Mouse (Mus musculus) cerebellum, adult 9-10 months (tissue): ENCODE measurements around the gene Mup4.
"Not testable (repeated sequence)": the region's sequence is repeated elsewhere in the genome, so short reads cannot be mapped to it uniquely, and the experiment has no call there.

Experiments
- DNase-seq: peaks from one replicate; pipeline ENCODE4 v3.0.0; 2022

Mup4 gene

DNA sequence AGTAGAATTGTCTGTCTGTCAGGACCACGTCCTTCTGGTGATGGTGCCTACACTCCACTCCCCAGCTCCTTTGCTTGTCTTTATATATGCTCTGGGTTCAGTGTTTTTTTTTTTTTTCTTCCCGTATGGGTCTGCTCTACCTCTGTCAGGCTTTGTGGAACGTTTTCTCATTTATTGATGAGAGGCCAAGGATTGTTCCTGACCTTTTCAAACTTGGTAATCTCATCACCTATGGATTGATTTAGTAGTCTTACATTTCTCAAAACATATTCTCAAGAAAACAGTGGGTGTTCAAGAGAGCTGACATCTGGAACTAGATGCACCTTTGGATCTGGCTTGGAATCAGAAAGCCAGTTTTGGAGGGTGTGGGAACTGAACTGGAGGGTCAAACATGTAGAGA is at the start of gene Mup4:
Gene Mup4, minus strand, starts transcription at position 101 of the 400 bp plus-strand sequence.
- DNase-seq: no peak

DNA sequence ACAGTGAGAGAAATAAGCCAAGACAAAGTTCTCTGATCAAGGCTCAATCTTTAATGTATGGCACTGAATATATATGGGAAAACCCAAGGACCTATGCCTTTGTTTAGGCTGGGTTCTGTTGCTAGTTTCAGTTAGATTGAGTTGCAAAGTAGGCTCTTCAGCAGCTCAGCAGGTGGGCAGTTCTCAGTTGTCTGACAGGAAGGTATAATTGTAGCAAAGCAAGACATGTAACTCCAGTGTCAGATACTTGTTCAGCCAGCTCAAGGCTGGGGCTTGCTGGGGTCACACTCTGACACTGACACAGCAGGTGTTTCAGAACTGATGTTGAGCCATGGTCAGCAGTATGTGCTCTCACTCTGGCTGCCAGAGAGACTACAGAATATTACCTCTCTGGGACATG is 37.4 kb upstream of the Mup4 start:
- not testable (repeated sequence) for DNase-seq

DNA sequence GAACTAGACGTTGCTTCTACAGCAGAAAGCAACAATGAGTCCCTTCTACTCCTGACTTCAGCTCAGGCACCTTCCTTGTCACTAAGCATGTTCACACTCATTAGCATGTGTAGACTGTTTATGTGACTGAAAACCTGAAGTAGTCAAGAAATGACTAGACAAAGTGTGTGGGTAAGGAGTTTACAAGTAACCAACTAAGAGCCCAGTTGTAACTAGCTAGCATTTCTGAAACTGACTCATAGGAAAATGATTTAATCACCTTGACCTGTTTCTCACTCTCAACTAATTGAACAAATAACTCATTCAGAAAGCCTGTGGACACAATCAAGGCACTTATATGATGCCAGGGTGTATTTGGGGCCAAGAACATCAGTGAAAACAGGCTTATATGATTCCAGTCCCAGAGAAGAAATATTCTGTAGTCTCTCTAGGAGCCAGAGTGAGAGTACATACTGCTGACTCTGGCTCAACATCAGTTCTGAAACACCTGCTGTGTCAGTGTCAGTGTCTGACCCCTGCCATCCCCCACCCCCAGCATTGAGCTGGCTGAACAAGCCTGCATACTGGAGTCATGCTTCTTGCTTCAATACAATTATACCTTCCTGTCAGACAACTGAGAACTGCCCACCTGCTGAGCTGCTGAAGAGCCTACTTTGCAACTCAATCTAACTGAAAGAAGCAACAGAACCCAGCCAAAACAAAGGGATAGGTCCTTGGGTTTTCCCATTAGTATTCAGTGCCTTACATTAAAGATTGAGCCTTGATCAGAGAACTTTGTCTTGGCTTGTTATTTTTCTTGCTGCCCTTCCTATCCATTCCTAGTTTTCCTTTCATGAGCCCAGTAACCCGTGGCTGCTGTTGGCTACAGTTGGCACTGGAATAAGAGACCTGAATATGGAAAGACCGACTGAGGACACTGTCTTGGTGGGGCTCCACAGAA is 3.2 kb upstream of the Mup4 start, which contains the start of gene Mup6:
Gene Mup6, plus strand, starts transcription at position 890 of the 940 bp plus-strand sequence.
- DNase-seq: no peak

DNA sequence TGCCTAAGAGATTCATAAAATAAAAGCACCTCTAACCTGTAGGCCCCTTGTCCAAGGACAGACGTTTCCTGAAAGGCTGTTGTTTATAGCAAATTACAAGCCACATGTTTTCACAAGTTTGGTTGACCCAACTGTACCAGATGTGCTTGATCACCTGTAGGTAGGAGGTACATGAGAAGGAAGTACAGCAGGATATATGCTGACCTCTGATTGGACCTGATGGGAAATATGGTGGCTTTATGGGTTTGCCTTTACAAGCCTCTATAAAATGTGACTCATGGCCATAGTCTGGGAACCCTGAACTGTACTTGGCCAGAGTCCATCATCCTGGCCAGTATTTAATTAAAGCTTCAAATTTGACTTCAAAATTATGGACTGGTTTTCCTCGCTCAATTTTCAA is 23.0 kb downstream of the Mup4 start:
- no peak for DNase-seq

- DNase-seq: peak; percentile 57
Measured at GRCm38 (mm10) chr4:59932505-59933281, 27.8 kb downstream of the Mup4 start.

DNA sequence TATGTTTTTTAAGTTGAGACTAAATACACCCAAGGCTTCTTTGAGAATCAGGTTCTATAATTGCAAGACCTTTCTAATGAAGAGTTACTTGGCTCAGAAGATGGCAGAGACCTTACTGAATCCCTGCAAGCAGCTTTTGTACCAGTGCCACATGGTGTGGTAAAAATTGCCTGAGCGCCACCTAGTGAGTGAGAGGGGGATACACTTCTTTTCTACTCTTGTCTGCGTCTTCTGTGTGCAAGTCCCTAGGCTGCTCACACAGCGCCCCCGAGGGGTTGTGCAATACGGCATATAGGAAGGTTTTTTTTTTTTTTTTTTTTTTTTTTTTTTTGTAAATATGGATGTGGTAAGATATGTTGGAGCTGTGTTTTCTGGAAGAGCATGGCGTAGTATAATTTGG is 32.2 kb downstream of the Mup4 start:
- DNase-seq: peak; percentile 79

- no peak for DNase-seq
Measured at GRCm38 (mm10) chr4:59927666-59928065, 32.8 kb downstream of the Mup4 start.

DNA sequence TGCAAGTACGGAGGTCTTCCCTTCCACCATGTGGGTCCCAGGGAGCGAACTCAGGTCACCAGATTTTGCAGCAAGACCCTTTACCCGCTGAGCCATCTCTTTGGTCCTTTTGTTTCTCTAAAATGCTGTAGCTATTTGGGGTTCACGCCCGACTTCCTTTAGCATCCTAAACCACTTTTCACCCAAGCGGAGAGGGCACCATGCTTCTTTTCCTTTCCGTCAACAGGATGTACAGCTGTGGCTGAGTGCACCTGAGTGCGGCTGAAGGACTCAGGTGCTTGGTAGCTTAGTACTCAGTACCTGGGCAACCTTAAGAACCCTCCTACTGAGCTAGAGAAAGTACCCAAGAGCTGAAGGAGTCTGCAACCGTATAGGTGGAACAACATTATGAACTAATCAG is 35.4 kb downstream of the Mup4 start:
- no peak for DNase-seq

- no peak for DNase-seq
Measured at GRCm38 (mm10) chr4:59917966-59918365, 42.5 kb downstream of the Mup4 start.

DNA sequence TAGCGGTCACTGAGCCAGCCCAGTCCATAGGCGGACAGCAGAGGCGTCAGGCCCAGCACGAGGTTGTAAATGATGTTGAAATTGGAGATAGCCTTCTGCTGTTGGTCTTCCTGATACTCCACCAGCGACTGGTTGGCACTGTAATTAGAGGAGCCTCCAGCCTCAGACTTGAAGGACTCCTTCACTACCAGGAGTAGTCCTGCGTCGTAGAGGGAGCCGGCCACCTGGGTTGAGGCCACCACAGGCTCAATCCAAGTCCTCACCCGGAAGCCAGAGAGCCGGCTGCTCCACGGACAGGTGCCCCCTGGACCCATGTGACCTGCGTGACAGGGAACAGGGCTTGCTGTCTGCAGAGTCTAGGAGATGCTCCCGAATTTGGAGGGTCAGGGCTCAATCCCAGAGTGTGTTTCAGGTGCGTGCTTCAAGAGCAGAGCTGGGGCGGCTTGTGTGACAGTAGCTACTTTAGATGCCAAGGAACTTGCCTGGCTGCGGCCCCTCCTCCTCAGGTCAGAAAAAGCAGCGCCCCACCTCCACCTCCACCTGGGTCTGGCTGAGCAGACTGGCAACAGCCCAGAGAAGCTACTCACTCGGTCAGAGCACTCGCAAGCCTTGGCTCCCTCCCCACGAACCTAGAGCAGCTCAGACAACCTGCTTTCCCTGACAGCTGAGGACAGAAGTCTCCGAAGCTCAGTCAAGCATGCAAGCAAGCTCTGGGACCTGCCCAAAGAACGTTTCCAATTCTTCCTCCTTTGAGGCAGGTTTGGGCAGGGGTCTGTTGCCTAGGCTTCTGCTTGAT is 45.7 kb downstream of the Mup4 start, which contains the start of gene Slc46a2:
Gene Slc46a2, minus strand, starts transcription at position 449 of the 796 bp plus-strand sequence.
- DNase-seq: peak; percentile 53

DNA sequence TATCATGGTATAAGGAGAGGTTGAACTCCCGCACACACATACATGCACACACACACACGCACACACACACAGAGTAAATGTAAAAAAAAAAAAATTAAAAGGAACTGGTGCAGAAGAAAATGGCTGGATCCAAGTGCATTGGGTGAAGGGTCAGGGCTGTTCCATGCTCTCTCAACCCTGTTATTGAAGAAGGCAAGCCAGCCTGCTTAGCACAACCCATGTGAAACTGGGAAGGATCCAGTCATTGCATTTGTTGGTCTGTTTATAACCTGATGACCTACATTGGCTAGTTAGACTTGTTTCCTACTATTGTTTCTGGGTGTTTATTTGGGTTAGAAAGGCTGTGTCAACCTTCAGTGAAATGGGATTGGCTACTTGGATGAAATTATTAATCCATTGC is 51.7 kb downstream of the Mup4 start:
- no peak for DNase-seq

- DNase-seq: no peak
Measured at GRCm38 (mm10) chr4:59907657-59908230, 52.8 kb downstream of the Mup4 start.

GRCm38 (mm10) chr4:59907092-59907491 is 53.4 kb downstream of the Mup4 start:
- no peak for DNase-seq
